Mouse (Mus musculus) CD4-positive naive resting alpha-beta T cell, adult 76 days (primary cell): ENCODE measurements around the gene Ifi203. TPM values are rescaled to one million over a fixed set of nuclear protein-coding genes. Genes with fewer than 3 reads are reported as not detected.

Source experiments
- total RNA-seq: library from RNA; stranded (reverse); gene quantifications from one replicate; pipeline ENCODE4 v1.2.4, GENCODE M21; 2023

The Ifi203 gene
- total RNA-seq: 154 TPM

DNA sequence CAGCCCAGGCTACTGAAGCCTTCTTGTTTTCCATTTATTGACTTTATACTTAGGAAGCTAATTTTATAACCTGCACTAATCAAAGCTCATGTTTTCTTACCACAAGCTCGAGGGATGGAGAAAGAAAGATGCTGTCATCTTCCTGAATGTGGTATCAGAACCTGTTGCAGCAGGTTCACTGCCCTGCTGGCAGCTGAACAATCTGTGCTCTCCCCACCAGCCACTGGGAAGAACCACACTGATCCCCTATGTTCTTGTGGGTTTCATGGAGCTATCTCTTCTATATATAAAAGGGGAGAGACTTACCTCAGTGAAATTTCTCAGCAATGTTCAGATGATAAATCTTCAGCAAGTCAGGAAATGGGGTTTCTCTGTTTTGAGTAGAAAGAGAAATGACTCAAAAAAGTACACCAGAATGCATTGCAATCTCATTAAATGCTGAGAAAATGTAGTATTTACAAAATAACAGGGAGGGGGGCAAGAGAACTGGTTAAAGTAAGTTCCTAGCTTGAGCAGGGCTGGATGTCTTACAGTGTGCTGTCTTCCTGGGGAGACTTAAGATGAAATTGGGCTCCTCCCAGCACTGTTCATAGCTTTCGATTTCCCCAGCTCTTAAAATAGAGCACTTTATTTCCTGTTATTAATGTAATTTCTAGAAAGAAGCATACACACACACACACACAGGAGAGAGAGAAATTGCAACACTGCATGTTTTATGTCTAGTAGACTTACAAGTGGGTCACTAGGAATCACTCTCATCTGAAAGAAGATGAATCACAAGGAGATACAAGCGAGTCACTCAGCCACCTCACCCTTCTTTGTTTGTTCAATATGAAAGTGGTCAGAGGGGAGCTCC, at the start of gene Ifi203, which contains the start of gene Mndal:
Gene Ifi203 (minus strand): TSS at position 749 of the 856 bp plus-strand sequence.
Gene Mndal (minus strand): TSS at position 568 of the 856 bp plus-strand sequence.

GRCm38 (mm10) chr1:173982694-173983305, 40.3 kb upstream of the Ifi203 start, which contains the start of gene Ifi202b:
TSS of gene Ifi202b (minus strand) at chr1:173982744.

DNA sequence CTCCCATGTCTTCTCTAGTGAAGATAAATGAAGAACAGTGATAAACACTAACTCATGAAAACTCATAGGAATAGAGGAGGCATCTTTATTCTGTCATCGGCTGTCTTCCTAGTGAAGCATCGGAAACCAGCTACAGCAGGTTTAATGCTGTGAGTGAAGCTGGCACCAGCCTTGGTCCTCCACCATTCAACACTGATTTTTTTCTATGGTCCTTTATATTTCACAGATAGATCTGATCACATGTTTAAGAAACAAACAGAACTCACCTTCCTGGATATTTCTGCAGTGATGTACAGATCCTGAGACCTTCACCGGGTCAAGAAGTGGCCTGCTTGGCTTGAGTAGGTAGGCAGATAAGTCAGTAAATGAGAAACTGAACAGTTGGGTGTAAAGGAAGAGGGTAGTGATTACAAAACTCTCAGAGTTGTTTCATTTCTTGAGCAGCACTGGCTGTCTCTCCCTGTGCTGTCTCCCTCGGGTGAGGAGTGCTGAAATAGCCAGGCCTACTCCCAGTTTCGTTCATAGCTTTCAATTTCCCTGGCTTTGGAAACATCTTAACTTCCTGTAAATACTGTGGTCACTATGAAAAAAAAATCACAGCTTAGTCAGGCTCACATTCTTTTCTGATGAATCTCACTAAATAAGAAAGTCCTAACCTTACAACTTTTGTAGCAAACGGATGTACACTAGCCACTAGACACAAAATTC, 29.8 kb downstream of the Ifi203 start, which contains the start of gene Ifi211:
Gene Ifi211 (minus strand): TSS at position 499 of the 708 bp plus-strand sequence.

Other genes starting within 250 kb of the Ifi203 start
- 1.3 TPM for gene Ifi207, start 200.9 kb downstream of the Ifi203 start, total RNA-seq
- 4.5 TPM for gene Ifi204, start 175.7 kb downstream of the Ifi203 start, total RNA-seq
- gene Ifi211, start 29.6 kb downstream of the Ifi203 start, total RNA-seq: not detected
- 294 TPM for gene Mndal, start 181 bp downstream of the Ifi203 start, total RNA-seq
- not detected for gene Ifi202b, start 40.1 kb upstream of the Ifi203 start, total RNA-seq
- gene Ifi205, start 89.1 kb upstream of the Ifi203 start, total RNA-seq: 2.6 TPM
- gene Olfr433, start 98.0 kb upstream of the Ifi203 start, total RNA-seq: not detected
- gene Olfr432, start 106.5 kb upstream of the Ifi203 start, total RNA-seq: not detected
- not detected for gene Olfr430, start 123.9 kb upstream of the Ifi203 start, total RNA-seq
- gene Olfr429, start 141.7 kb upstream of the Ifi203 start, total RNA-seq: not detected
- gene Olfr427, start 154.2 kb upstream of the Ifi203 start, total RNA-seq: not detected
- gene Olfr231, start 178.5 kb upstream of the Ifi203 start, total RNA-seq: not detected
- gene Olfr424, start 188.8 kb upstream of the Ifi203 start, total RNA-seq: not detected
- gene Olfr420, start 213.0 kb upstream of the Ifi203 start, total RNA-seq: not detected
- gene Spta1, start 230.1 kb upstream of the Ifi203 start, total RNA-seq: 1.2 TPM